Mouse (Mus musculus) frontal cortex, adult 2 months (tissue): ENCODE results near the gene Btg4. TPM values are rescaled to one million over a fixed set of nuclear protein-coding genes. Genes with fewer than 3 reads are reported as not detected.
A peak's percentile ranks its signal among the peaks of the same experiment; 100 is the strongest.

Source experiments
- DNase-seq, 2 experiments: peaks; one replicate each; pipeline ENCODE4 v3.0.0; 2022; ENCODE audit warnings: low spot score in 1 of 2; ENCODE audit errors: extremely low spot score in 1 of 2
- polyA plus RNA-seq: library from polyadenylated mRNA; depleted of rRNA; stranded (reverse); fragments of >200 nt; gene quantifications from 2 replicates; pipeline ENCODE4 v1.2.3, GENCODE M21; 2012; rRNA removed

Btg4 gene
- not detected in 2 replicates for polyA plus RNA-seq

DNA sequence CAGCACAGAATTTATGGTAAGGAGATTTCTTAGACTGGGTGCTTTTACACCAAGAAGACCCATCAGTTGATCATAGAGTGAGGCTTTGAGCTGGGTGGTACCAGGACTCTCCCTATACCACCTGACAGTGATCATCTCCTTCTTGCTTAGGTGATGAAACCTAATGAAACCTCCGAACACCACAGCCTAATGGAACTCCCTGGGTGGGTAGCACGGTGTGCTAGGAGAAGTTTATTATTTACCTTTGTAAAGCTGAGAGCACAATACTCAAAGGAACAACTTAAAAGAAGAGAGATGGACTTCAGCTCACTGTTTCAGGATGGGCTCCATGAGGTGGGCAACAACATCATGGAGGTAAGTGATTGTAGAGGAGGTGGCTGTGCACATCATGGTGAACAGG is at the start of gene Btg4:
Btg4 (plus strand) TSS at position 301 of the 400 bp plus-strand sequence.
- DNase-seq, result no peak

DNA sequence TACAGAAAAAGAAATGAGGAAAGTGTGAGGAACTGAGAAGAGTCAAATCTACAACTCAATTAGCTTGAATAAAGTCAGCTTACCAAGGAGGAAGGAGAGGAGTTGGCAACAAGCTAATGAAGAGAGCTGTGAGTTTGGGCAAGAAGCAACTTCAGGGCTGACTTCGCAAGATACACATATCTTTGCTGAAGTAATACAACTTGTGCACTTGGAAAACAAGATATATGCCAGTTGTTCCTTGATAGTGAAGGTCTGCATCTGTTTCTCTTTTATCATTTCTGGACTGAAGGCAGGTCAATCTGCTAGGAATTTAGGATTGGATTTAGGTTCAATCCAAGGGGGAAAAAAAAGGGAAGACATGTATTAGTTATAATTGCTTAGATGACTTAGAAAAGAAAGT is 47.1 kb upstream of the Btg4 start:
- DNase-seq, result no peak

GRCm38 (mm10) chr9:51015732-51016131 is 45.0 kb upstream of the Btg4 start:
- no peak for DNase-seq

DNA sequence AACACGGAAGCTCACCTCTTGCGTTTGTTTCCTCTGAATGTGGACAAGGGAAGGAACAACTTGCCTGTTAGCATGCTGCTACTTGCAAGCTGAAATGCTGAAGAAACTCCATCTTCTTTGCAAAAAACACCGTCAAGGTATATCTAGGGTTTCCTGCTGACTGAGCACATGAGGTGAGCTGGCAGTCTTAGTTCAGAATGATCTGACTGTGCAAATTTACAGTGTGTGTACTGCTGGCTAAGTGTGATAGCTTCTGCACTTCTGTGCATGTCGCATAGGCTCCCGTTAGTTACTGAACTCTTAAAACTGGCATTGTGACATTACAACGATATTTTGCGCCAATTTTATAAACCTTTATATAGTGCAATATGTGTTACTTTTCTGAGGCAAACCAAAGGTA is 41.0 kb upstream of the Btg4 start:
- no peak for DNase-seq

DNA sequence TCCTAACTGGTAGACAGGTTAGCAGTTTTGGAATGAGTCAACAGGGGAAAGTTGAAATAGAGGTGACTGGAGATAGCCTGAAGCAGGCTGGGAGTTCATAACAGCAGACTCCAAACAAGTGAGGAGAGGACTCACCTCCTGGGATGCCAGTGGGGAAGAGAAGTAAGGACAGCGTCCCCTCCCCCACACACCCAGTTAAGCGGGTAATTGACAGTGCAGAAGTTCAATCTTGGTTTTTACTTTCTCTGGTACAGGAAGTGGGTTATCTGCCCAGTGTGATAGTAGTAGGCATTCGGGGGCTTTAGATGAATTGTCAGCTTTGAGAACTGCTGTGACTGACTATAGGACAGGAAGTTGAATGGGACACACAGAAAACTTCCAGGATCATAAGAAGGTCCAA is 40.4 kb upstream of the Btg4 start:
- DNase-seq, result no peak

GRCm38 (mm10) chr9:51021123-51021795 is 39.4 kb upstream of the Btg4 start:
- DNase-seq, result no peak

- no peak for DNase-seq
Measured at GRCm38 (mm10) chr9:51026952-51027351, 33.7 kb upstream of the Btg4 start.

DNA sequence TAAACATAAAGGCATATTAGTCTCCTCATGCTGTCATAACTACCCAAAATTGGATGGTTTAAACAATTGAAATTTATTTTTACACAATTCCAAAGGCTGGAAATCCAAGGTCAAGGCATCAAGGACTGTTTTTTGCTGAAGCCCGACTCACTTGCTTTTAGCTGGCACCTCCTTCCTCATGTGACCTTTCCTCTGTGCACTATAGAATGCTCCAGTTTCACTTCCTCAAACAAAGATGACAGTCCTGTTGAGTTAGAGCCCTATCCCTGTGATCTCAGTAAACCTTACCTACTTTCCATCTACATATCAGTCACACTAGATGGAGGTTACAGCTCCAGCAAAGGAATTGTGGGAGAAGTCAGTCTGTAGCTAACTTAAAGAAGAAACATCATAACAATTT is 30.6 kb upstream of the Btg4 start:
- no peak for DNase-seq

DNA sequence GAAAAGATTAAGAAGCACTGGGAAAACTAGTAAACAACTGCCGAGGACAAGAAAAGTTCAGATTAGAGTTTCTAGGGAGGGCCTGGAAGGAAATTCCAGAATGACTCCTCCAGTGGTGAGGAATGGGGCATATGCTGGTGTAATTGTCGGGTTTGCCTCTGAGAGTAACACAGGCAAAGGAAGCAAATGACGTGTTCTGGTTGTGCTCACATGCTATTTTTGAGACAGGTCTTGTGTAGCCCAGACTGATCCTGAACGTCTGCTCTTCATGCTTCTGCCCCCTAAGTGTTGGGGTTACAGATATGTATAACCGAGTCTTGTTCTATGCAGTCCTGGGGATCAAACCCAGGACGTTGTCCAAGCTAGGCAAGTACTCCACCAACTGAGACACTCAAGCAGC is 29.1 kb upstream of the Btg4 start:
- no peak for DNase-seq

- DNase-seq, result no peak
Measured at GRCm38 (mm10) chr9:51032291-51032690, 28.4 kb upstream of the Btg4 start.

DNA sequence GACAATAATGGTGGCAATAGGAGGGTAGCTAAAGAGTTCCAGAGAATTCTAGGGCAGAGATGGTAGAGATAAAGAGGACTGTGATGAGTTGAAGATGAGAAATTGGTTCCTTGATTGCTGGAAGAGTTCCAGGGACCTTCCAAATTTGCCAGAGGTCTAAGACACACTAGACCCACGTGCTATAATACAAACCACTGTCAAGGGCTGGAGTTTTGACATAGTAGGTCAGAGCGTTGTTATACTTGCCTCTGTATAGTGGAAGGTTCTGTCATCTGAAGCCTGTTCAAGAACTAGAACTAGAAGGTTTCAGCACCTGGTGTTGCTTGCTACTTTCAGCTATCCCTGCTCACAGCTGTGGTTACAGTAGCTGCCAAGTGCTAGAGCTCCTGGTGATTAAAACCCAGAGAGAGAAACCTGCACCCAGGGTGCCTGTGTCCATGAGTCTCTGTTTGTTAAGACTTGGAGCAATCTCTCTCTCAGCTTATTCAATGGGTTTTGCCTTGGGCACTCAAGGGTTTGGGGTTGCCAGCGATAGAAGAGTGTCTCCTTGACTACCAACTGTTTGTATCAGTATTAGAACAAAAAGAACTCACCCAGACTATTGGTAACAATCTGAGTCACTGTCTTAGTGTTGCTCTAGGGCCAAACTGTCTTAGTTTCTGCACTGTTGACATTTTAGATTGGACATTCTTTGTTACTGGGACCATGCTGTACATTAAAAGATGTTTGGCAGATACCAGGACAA is 27.7 kb upstream of the Btg4 start:
- no peak for DNase-seq

DNA sequence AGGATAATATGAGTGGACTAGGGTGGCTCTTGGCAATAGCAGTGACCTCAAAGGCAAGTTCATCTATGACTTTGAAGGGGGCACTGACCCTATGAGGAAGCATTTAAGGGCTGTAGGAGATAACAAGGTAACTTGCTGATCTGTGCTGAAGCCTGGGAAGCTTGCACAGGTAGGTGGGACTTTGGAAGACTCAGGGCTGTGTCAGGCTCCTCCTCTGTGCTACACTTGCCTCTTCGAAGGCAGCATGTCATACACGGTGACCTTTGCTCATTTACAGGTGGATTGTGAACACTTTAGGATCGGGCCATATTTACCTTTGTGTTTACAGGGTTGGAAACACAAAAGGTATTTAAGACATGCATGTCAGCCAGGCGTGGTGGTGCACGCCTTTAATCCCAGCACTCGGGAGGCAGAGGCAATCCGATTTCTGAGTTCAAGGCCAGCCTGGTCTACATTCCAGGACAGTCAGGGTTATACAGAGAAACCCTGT is 19.2 kb upstream of the Btg4 start:
- DNase-seq, result no peak

DNA sequence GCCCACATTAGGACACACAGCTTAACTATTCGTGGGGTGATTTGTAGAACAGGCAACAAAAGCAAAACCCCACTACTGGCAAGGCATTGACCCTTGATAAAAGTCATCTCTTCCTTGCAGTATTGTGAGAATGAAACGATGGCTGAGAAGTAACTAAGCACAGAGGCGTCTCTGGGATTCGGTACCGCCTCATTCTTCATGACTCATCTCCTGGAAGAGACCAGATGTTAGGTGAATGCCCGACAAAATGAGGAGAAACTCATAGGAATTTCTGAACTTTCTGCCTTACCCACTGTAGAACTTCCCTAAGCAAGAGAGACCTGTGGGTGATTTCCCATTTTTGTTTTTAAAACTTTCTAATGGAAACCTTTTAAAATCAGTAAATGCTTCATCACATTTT is 18.6 kb upstream of the Btg4 start:
- DNase-seq, result peak in 1 of 2 experiments; percentile 29

DNA sequence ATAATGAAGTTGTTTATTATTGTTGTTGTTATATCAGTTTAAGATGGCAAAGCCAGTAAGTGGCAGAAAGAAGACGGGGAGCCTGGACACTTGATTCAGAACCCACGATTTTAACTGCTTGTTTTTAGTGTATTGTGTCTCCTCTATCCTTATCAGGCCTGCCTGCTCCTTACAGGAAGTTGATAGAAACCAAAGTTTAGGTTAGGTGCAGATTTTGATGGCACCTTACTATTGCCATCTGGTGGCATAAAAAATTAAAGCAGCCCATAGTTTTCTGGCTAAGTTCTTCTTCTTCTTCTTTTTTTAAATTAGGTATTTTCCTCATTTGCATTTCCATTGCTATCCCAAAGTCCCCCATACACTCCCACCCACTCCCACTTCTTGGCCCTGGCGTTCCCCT is 8.5 kb upstream of the Btg4 start:
- DNase-seq, result peak in 1 of 2 experiments; percentile 62

DNA sequence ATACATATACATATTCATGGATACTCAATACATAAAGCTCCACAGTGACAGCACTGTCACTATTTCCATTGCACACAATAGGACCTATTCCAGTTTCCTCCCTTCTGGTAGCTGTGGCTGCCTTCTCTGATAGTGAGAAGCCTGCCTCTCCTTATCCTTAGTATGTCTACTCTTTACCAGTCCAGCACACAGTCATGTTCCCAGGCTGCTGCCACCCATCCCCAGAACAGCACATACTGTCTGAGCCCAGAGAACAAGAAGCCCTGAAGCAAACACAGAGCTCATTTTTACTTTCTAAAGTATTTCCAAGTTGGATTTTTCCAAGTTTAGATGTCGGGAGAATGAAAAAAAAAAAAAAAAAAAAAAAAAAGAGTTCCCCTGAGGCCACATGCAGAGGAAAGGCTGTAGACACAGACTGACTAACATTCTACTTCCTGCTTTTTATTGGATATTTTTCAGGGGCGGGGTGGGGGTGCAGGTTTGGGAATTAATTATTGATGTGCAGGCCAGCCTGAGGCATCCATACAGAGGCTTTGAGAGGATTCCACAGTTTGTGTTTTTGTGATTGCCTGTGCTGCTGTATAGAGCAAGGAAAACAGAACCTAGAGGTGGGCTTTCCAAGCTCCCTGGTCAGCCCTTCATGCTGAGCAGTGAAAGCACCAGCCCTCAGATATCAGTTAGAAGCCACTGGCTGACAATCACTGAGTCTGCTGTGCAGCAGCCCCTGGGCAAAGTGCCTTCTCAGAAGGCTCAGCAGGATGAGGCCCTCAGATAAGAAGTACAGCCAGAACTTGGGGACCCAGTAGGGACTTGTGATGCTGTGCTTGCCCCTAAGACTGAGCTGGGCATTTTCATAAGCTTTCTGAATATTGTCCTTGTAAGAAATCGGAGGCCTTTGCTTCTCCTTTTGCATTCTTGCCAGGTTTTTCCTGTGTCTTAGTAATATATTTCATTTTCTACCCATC is 4.1 kb upstream of the Btg4 start:
- no peak for DNase-seq

- DNase-seq, result peak; percentile 39 to 71
Measured at GRCm38 (mm10) chr9:51058951-51059521, 1.7 kb upstream of the Btg4 start.

DNA sequence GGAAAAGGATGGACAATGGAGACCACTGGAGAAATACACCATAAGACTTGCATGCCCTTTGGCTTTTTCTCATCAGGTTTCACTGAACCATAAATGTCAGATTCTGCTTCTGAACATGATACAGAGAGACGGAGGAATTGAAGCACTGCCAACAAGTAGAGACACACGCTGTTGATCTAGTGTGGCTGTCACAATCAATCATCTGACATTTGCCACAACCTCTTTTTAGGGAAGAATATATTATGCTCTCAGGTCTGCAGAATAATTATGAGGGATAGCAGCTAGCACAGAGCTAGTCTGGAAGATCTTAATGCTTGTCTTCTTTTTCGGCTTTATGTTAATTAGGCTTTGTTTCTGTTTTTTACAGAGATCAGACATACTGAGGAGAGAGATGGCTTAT is 7.5 kb downstream of the Btg4 start:
- DNase-seq, result no peak

DNA sequence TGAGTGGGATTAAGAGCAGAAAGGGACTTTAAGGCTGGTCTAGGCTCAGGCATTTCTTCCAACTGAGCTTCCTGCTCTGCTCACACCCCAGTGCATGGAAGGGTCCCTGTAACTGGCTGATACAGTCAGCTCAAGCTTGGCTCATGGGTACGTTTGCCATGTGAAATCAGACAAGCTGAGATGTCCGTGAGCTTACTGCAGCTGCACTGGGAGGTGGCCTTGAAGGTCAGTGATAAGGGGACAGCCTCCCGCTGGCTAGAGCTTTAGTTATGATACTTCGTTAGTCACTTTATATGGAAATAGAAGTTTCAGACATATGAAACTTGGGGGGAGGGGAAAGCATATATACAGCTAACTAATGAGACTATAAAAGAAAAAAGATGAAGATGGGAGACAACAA is 10.1 kb downstream of the Btg4 start:
- DNase-seq, result no peak

- DNase-seq, result no peak
Measured at GRCm38 (mm10) chr9:51075780-51076179, 15.1 kb downstream of the Btg4 start.

DNA sequence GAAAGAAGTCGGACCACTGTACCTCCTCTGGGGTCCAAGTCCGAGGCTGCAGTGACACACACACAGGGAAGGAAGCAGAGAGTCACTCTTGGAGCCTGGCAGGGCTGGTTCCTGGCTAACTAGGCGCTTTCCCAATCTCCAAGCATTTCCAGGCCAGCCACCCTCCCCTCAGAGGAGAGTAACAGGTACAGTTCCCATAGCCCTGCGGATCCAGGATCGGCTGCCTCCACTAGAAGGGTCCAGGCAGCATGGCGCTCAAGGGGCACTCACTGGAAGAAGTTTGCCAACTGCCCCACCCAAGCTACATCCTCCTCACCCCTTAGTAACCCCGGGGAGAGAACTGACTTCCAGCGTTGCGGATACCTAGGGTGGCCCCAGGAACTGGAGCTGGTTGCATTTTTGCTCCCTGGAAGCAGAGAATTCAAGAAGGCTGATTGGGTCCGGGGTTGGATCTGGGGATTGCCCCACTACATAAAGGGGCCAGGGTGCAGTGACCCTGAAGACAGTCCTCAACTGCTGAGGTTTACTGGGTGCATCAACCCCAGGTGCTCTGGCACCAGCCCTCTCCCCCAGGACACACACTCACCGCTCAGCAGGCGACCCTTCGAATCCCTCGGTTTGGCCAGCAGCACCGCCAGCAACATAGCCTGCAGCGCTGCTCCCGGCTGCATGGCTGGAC is 15.7 kb downstream of the Btg4 start:
- DNase-seq, result no peak
